Mouse (Mus musculus) layer of hippocampus, postnatal 36 days (tissue): ENCODE results near the gene Fgfr2. TPM values are rescaled to one million over a fixed set of nuclear protein-coding genes. Genes with fewer than 3 reads are reported as not detected.

Source experiments
- DNase-seq, 2 experiments: peaks; one replicate each; pipeline ENCODE4 v3.0.0; 2022
- total RNA-seq, 2 experiments: library from RNA; stranded (reverse); gene quantifications; 2 replicates each; pipeline ENCODE4 v1.2.3; 2021

Fgfr2 gene
- total RNA-seq, 2 experiments from 2014 or later = 45.4 to 47.9 TPM

DNA sequence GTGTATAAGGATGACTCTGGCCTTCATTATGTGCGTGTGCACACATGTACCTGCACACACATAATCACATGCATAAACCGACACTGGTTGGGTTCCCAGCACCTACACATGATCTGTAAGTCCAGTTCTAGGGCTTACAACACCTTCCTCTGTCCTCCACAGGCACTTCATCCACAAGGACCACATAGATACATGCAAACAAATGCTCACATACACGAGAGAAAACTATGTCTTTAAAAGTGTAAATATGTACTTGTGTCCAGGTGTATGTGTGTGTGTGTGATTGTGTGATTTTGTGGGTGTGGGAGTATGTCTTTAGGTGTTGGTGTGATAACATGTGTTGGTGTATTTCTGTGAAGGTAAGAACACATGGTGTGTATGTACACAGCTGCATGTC is 765.3 kb downstream of the Fgfr2 start:
- no peak for DNase-seq

DNA sequence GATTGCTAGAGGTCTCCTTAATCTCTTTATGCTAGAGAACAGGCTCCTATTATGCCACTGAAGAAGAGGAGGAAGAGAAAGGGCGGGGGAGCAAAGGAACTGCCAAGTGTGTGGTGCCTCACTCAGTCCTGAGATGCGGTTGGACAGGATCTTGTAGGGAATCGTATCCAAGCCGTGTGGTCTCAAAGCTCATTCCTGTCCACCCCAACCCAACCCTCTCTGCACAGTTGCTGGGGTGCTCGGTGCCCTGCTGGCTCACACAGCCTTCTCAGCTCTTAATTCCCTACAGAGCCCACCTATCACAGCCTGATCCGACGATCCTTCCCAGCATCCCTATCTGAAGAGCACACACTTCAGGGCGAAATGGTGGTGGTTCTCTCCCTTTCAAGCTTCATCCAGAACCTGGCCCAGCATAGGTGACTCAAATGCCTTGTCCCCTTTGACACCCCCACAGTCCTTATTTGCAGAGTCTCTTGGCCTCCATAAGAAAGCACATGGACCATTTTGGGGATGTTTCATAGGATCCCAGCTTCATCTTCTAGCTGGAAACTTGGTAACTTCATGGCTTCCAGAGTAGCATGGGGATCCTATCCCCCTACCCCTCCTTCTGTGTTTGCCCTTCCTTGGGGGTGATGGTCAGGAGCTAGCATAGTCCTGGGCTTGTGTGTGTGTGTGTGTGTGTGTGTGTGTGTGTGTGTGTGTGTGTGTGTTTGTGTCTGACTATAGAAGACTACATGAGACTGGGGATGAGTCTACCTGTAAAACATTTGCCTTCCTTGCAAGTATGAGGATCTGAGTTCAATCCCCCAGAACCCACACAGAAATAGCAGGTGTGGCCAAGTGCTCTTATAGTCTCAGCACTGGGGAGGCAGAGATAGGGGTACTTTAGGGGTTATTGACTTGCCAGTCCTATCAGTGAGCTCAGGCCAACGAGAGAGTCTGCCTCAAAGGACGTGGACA is 766.0 kb downstream of the Fgfr2 start:
- no peak for DNase-seq

DNA sequence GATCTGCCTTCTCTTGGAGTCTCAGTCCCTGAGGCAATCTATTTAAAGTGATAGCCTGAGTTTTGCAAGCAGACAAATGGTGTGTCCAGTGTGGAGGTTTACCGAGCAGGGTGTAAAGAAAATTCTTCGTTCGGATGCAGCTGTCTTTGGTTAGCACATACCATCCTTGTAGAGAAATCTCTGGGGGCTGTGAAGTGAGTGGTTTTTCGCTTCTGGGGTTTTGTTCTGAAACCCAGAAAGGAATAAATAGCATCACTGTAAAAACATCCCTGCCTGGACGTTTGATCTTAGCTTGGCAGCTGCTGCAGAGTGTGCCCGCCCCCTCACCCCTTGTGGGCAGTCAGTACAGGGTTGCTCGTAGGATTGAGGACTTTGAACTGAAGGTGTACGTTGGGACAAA is 767.0 kb downstream of the Fgfr2 start:
- no peak for DNase-seq

GRCm38 (mm10) chr7:132355767-132356166 is 767.4 kb downstream of the Fgfr2 start:
- no peak for DNase-seq

- no peak for DNase-seq
Observed at GRCm38 (mm10) chr7:132349075-132349572, 774.0 kb downstream of the Fgfr2 start.

GRCm38 (mm10) chr7:132347273-132348045 is 775.7 kb downstream of the Fgfr2 start:
- DNase-seq = no peak

GRCm38 (mm10) chr7:132345526-132346070 is 777.6 kb downstream of the Fgfr2 start:
- DNase-seq = no peak

GRCm38 (mm10) chr7:132344606-132345005 is 778.5 kb downstream of the Fgfr2 start:
- DNase-seq = no peak

GRCm38 (mm10) chr7:132343900-132344299 is 779.2 kb downstream of the Fgfr2 start:
- DNase-seq = no peak

DNA sequence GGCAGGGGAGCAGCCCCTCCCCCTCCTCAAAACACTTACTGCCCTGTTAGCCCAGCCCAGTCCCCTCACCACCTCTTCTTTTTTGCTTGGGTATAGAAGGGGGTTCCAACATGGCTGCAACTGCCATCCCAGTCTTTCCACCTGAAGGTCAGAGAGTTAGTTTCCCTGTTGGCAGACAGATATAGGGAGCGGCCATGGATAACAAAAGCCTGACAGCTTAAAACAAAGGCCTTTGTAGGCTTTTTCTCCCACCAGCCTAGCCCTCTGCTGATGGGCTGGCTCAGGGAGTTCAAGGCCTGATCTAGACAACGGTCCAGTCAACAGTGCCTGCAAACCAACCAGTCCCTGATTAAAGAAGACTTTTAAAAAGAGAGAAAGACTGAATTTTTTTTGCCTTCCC is 780.0 kb downstream of the Fgfr2 start:
- DNase-seq = no peak

DNA sequence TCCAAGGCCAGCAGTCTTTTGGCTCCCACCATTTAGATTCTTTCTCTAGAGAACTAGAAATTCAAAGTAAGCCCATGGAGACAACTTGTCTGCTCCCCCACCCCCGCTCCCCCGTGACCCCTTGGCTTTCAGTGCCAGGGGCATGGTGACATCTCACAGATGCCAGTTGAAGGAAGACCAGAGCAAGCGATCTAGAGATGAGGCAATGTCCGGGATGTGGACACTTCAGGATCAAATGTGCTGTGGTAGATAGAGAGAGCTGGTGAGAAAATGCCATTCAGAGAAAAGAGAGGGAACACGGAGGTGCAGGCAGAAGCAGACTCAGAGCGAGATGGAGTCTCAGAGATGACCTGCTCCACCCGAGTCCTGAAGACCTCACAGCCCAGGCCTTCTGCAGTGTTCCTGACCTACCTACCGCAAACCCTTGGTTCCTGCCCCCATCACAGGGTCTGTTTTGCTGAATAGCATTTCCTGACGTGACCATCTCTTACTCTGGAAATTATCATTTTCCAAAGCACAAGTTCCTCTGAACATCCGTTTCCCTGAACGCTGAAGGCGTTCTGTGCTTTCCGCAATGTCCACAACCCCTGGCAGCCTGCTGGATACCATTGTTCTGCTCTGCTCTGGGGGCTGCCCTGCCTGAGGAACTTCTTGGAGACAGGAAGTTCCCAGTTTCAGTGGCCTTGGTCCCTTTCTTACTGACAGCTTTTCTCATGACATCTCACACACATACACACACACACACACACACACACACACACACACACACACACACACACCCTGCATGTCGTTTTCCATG is 783.9 kb downstream of the Fgfr2 start:
- DNase-seq = no peak

- no peak for DNase-seq
Observed at GRCm38 (mm10) chr7:132338350-132338749, 784.8 kb downstream of the Fgfr2 start.

DNA sequence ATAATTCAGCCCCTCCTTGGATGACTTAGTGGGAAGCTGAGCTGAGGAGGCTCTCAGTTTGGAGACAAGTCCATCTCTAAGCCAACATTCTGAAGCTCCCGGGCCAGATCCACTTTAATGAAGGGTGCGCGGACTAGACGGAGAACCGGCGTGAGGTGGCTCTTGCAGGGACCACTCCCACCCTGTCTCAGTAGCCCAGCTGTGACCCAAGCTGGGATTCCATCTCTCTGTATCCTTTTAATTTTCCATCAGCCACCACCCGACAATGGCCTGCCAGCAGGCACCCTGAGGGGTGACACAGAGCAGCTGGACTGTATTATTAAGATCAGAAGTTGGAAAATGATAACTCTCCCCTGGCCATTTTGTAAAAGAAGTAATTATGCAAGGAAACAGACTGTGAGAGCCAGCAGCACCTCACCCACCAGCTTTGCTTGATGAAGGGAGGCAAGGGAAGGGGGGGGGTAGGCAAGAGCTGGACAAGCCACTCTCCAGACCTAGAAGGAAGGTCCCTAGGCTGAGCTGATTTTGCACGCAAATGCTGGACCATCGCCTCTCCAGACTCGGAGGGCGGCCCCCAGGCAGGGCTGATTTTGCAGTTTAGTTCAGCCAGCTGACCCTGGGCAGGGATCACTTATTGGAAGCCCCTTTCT is 785.8 kb downstream of the Fgfr2 start:
- no peak for DNase-seq

GRCm38 (mm10) chr7:132336781-132337180 is 786.4 kb downstream of the Fgfr2 start:
- DNase-seq = no peak

DNA sequence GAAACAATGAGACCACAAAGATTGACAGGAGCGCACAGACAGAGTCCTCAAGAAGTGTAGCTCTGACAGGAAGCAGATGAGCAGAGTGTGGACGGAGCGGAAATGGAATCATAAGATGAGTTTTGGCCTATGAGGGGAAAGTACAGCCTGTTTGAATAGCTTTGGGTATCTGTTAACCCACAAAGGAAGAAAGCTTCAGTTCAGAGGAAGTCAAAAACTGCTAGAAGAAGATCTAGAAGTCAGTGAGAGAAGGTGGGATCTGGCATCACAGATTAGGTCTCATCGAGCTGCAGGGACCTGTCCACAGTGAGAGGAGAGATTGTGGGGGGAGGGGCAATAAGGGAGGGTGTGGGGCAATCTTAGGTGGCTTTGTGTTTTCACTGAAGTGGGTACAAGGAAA is 787.8 kb downstream of the Fgfr2 start:
- no peak for DNase-seq

- no peak for DNase-seq
Observed at GRCm38 (mm10) chr7:132333078-132333477, 790.1 kb downstream of the Fgfr2 start.

- DNase-seq = no peak
Observed at GRCm38 (mm10) chr7:132332176-132332575, 791.0 kb downstream of the Fgfr2 start.

- no peak for DNase-seq
Observed at GRCm38 (mm10) chr7:132330179-132330578, 793.0 kb downstream of the Fgfr2 start.

GRCm38 (mm10) chr7:132328648-132329047 is 794.5 kb downstream of the Fgfr2 start:
- DNase-seq = no peak

DNA sequence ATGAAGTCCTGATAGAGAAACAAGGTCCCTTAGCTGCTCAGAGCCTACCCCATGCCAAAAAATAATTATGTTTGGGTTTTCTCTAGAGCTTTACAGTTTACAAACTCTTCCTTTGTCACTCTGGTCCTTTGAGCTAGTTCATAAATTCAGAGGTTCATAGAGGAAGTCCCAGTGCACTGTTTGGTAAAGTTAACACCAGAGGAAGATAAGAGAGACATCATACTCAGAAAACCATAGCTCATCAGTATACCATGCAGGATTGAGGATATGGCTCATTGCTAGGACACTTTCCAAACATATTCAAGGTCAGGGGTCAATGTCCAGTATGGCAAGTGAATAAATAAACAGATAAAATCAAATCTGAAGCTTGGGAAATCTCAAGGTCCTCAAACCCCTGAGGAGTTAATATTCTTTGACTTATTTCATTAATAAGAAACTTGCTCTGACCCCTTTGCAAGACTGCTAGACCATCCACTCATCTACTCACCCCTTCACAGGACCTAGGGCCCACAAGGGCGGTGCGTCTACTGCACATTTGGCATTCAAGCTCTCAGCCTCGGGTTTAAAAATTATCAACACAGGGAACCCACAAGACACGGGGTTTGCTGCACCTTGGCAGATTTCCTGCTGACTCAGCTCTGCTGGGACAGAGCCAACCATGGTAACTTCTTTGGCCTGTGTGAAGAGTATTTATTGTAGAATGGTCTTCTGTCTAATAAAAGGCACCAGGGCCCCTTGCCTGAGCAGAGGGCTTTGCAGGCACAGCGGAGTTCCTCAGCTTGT is 797.4 kb downstream of the Fgfr2 start:
- DNase-seq = no peak

DNA sequence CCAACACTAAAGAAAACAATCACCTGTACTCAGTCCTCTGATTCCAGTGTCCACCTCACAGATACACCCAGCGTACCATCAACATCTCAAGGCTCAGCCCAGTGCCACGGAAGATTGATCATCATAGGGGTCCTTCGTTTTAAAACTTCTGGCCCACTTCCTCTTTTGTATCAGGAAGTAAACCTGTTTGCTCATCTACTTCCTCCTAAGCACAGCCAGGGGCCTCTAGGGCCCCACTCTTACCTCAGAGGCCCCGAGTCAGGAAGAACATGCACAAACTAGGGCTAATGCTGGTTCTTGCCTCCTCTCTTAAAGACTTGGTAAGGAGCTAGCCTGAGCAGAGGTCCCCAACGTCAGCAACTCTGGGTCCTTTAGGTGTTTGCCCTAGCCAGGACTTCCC is 799.7 kb downstream of the Fgfr2 start:
- DNase-seq = no peak
